Mouse (Mus musculus) embryonic fibroblast, embryonic 13.5 days (primary cell): ENCODE data around the gene Dtl.

Experiments
- CTCF ChIP-seq: IDR thresholded peaks from 2 replicates; pipeline ENCODE4 v1.5.1; 2011; ENCODE audit warnings: mild to moderate bottlenecking, control low read depth, low read length, moderate library complexity, borderline replicate concordance; ENCODE audit not compliant: insufficient read depth
- POLR2A ChIP-seq: IDR thresholded peaks from 2 replicates; pipeline ENCODE4 v1.6.1; 2011; ENCODE audit warnings: low read depth, mild to moderate bottlenecking, control low read depth, low read length, moderate library complexity

GRCm38 (mm10) chr1:191567859-191568258 lies 7.5 kb downstream of the Dtl start:
- TF ChIP-seq CTCF (no peak), POLR2A (no peak)
